Mouse (Mus musculus): ENCODE measurements around the gene Zfand2a. TPM values are rescaled to one million over a fixed set of nuclear protein-coding genes. Genes with fewer than 3 reads are reported as not detected.

Gene Zfand2a
- polyA plus RNA-seq, 1 experiment from 2014 or later = 7.1 TPM

- Histone ChIP-seq H3K4me1 (ENCODE audit: control insufficient read depth, insufficient read depth, low read length) (peaks cover 14% of the 10 kb centered on the region; the same call in 1 of the 2 replicates), H3K27ac (ENCODE audit: low read length) (peak overlapping the region; percentile 58; the same call in 1 of the 2 replicates), H3K4me2 (ENCODE audit: low read depth, low read length) (no peak overlapping the region), H3K4me3 (replicated peaks; ENCODE audit: low read length) (no peak overlapping the region), H3K9ac (ENCODE audit: low read length) (peak overlapping the region; percentile 39; the same call in 1 of the 2 replicates), H3K36me3 (ENCODE audit: control insufficient read depth, insufficient read depth, low read length) (no peaks in the 10 kb centered on the region), H3K9me3 (replicated peaks; ENCODE audit: control insufficient read depth, low read length) (no peaks in the 10 kb centered on the region), H3K27me3 (ENCODE audit: control insufficient read depth, insufficient read depth, low read length) (no peaks in the 10 kb centered on the region)
- 28% methylated on average over 12 of the region's 12 CpGs for WGBS
- ATAC-seq (ENCODE audit: insufficient read depth, low FRiP score) = peak; percentile 49; the same call in 1 of the 2 replicates
Measured at GRCm38 (mm10) chr5:139429818-139430341, 54.5 kb downstream of the Zfand2a start.

GRCm38 (mm10) chr5:139427989-139428388, 56.4 kb downstream of the Zfand2a start:
- H3K4me1 ChIP-seq (ENCODE audit: control insufficient read depth, insufficient read depth, low read length) = peaks cover 22% of the 10 kb centered on the region
- H3K4me2 ChIP-seq (ENCODE audit: low read depth, low read length) = no peak overlapping the region
- peak overlapping the region; percentile 2; the same call in 1 of the 2 replicates for H3K27ac ChIP-seq (ENCODE audit: low read length)
- no peaks in the 10 kb centered on the region for H3K36me3 ChIP-seq (ENCODE audit: control insufficient read depth, insufficient read depth, low read length)
- 58% methylated on average over 9 of the region's 9 CpGs for WGBS
- H3K9me3 ChIP-seq (replicated peaks; ENCODE audit: control insufficient read depth, low read length) = no peaks in the 10 kb centered on the region
- H3K9ac ChIP-seq (ENCODE audit: low read length) = no peak overlapping the region
- ATAC-seq (ENCODE audit: insufficient read depth, low FRiP score) = peak; percentile 38; the same call in 1 of the 2 replicates
- H3K4me3 ChIP-seq (replicated peaks; ENCODE audit: low read length) = no peak overlapping the region
- no peaks in the 10 kb centered on the region for H3K27me3 ChIP-seq (ENCODE audit: control insufficient read depth, insufficient read depth, low read length)

GRCm38 (mm10) chr5:139427001-139427400, 57.3 kb downstream of the Zfand2a start:
- H3K36me3 ChIP-seq (ENCODE audit: control insufficient read depth, insufficient read depth, low read length) = no peaks in the 10 kb centered on the region
- H3K4me3 ChIP-seq (replicated peaks; ENCODE audit: low read length) = no peak overlapping the region
- H3K27me3 ChIP-seq (ENCODE audit: control insufficient read depth, insufficient read depth, low read length) = no peaks in the 10 kb centered on the region
- H3K4me2 ChIP-seq (ENCODE audit: low read depth, low read length) = no peak overlapping the region
- 79% methylated on average over 9 of the region's 9 CpGs for WGBS
- H3K9ac ChIP-seq (ENCODE audit: low read length) = no peak overlapping the region
- peaks cover 27% of the 10 kb centered on the region for H3K4me1 ChIP-seq (ENCODE audit: control insufficient read depth, insufficient read depth, low read length)
- H3K9me3 ChIP-seq (replicated peaks; ENCODE audit: control insufficient read depth, low read length) = no peaks in the 10 kb centered on the region
- no peak for ATAC-seq (ENCODE audit: insufficient read depth, low FRiP score)
- H3K27ac ChIP-seq (ENCODE audit: low read length) = no peak overlapping the region

GRCm38 (mm10) chr5:139425198-139425597, 59.2 kb downstream of the Zfand2a start:
- Histone ChIP-seq H3K36me3 (ENCODE audit: control insufficient read depth, insufficient read depth, low read length) (no peaks in the 10 kb centered on the region), H3K4me3 (replicated peaks; ENCODE audit: low read length) (no peak overlapping the region), H3K9ac (ENCODE audit: low read length) (no peak overlapping the region), H3K4me2 (ENCODE audit: low read depth, low read length) (no peak overlapping the region), H3K27me3 (ENCODE audit: control insufficient read depth, insufficient read depth, low read length) (no peaks in the 10 kb centered on the region), H3K4me1 (ENCODE audit: control insufficient read depth, insufficient read depth, low read length) (peaks cover 25% of the 10 kb centered on the region), H3K9me3 (replicated peaks; ENCODE audit: control insufficient read depth, low read length) (no peaks in the 10 kb centered on the region), H3K27ac (ENCODE audit: low read length) (no peak overlapping the region)
- ATAC-seq (ENCODE audit: insufficient read depth, low FRiP score) = no peak
- WGBS = 70% methylated on average over 9 of the region's 9 CpGs

- Histone ChIP-seq H3K4me2 (ENCODE audit: low read depth, low read length) (peak within 1 kb of the TSS; percentile 46), H3K9ac (ENCODE audit: low read length) (peak within 1 kb of the TSS; percentile 60), H3K27me3 (ENCODE audit: control insufficient read depth, insufficient read depth, low read length) (no peaks in the 10 kb centered on the region), H3K4me3 (replicated peaks; ENCODE audit: low read length) (peak within 1 kb of the TSS; percentile 31), H3K27ac (ENCODE audit: low read length) (no peak within 1 kb of the TSS), H3K4me1 (ENCODE audit: control insufficient read depth, insufficient read depth, low read length) (peaks cover 20% of the 10 kb centered on the region), H3K36me3 (ENCODE audit: control insufficient read depth, insufficient read depth, low read length) (no peaks in the 10 kb centered on the region), H3K9me3 (replicated peaks; ENCODE audit: control insufficient read depth, low read length) (no peaks in the 10 kb centered on the region)
- whole genome bisulfite sequencing = 45% methylated on average over 21 of the region's 21 CpGs
- ATAC-seq (ENCODE audit: insufficient read depth, low FRiP score) = peak; percentile 80
Measured at GRCm38 (mm10) chr5:139423026-139423865, 61.1 kb downstream of the Zfand2a start, which contains the start of gene Gper1. TSS of gene Gper1 (plus strand) at chr5:139423151.

Other genes starting within 250 kb of the Zfand2a start
- gene Get4, start 232.2 kb downstream of the Zfand2a start, polyA plus RNA-seq (2015; fragmentation: Nextera tagmentation; extraction: Ambion mirVana) = 136 and 142 TPM in 2 replicates
- gene Adap1, start 158.9 kb downstream of the Zfand2a start, polyA plus RNA-seq (2015; fragmentation: Nextera tagmentation; extraction: Ambion mirVana) = 2.4 and 2.6 TPM in 2 replicates
- gene Cox19, start 133.1 kb downstream of the Zfand2a start, polyA plus RNA-seq (2015; fragmentation: Nextera tagmentation; extraction: Ambion mirVana) = 107 and 114 TPM in 2 replicates
- gene Cyp2w1, start 131.9 kb downstream of the Zfand2a start, polyA plus RNA-seq (2015; fragmentation: Nextera tagmentation; extraction: Ambion mirVana) = 11.4 and 11.5 TPM in 2 replicates
- gene Gpr146, start 106.9 kb downstream of the Zfand2a start, polyA plus RNA-seq (2015; fragmentation: Nextera tagmentation; extraction: Ambion mirVana) = 3.1 and 4.2 TPM in 2 replicates
- 0.80 and 1.2 TPM in 2 replicates for gene C130050O18Rik, start 79.3 kb downstream of the Zfand2a start, polyA plus RNA-seq (2015; fragmentation: Nextera tagmentation; extraction: Ambion mirVana)
- gene Gper1, start 61.4 kb downstream of the Zfand2a start, polyA plus RNA-seq (2015; fragmentation: Nextera tagmentation; extraction: Ambion mirVana) = 2.9 and 3.6 TPM in 2 replicates
- 35.2 and 35.7 TPM in 2 replicates for gene 3110082I17Rik, start 24.0 kb downstream of the Zfand2a start, polyA plus RNA-seq (2015; fragmentation: Nextera tagmentation; extraction: Ambion mirVana)
- not detected in 2 replicates for gene Uncx, start 58.9 kb upstream of the Zfand2a start, polyA plus RNA-seq (2015; fragmentation: Nextera tagmentation; extraction: Ambion mirVana)